Mouse (Mus musculus) heart, adult 10 weeks (tissue): ENCODE measurements around the gene Mrgprb2. TPM values are rescaled to one million over a fixed set of nuclear protein-coding genes. Genes with fewer than 3 reads are reported as not detected.

Experiments
- polyA plus RNA-seq: library from polyadenylated mRNA; stranded (reverse); fragments of 350-450 nt; fragmentation: Illumina TruSeq; extraction: RNeasy Lipid Tissue Mini Kit (QIAGEN cat#74804); gene quantifications from one replicate; pipeline ENCODE4 v1.2.3, GENCODE M21; 2014; ENCODE audit warnings: low read depth, low replicate concordance

The Mrgprb2 gene
- not detected for polyA plus RNA-seq

DNA sequence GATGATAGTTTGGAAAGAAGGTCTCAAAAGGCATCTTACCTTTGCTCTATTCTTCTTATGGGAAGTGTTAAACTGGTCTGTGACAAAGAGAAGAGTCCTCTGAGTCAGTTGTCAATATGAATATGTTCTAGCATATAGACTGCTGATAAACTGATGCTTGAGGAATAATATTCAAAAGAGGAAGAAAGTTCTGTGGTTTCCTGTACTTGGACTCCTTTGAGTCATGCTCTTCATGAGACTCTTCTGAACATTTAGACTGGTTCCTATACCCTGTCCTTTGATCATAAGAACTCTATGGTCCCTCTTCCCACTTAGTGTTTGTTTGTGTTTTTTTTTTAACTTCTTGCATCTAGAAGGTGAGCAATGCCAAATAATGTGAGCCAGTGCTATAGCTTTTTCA, at the start of gene Mrgprb2:
Mrgprb2 (minus strand) TSS at position 101 of the 400 bp plus-strand sequence.

Other genes with a start within 250 kb of the Mrgprb2 start
- gene Mrgprb8, start 169.6 kb downstream of the Mrgprb2 start, polyA plus RNA-seq: not detected
- gene Mrgprb1, start 101.7 kb downstream of the Mrgprb2 start, polyA plus RNA-seq: 0.45 TPM
- not detected for gene Mrgprx2, start 58.8 kb downstream of the Mrgprb2 start, polyA plus RNA-seq
- gene Mrgprb3, start 85.7 kb upstream of the Mrgprb2 start, polyA plus RNA-seq: not detected
- 13.0 TPM for gene Zdhhc13, start 230.9 kb upstream of the Mrgprb2 start, polyA plus RNA-seq